Mouse (Mus musculus) bone marrow, adult 2 months (tissue): ENCODE measurements around the gene Mbd3. TPM values are rescaled to one million over a fixed set of nuclear protein-coding genes. Genes with fewer than 3 reads are reported as not detected.
A peak's percentile ranks its signal among the peaks of the same experiment; 100 is the strongest.

Experiments
- H3K27ac ChIP-seq: fragments of 200-500 bp; 2 replicates; pipeline ENCODE4 v1.5.1; 2012; ENCODE audit warnings: low read depth, mild to moderate bottlenecking, control low read depth, inconsistent platforms, low read length; ENCODE audit not compliant: control insufficient read depth, poor library complexity, insufficient read depth
- H3K4me1 ChIP-seq: fragments of 200-500 bp; 2 replicates; pipeline ENCODE4 v1.6.1; 2011; ENCODE audit warnings: low read length; ENCODE audit not compliant: control insufficient read depth, insufficient read depth
- H3K4me3 ChIP-seq: fragments of 200-500 bp; replicated peaks from 2 replicates; pipeline ENCODE3; 2011; ENCODE audit warnings: mild to moderate bottlenecking, low read depth, low read length, control low read depth; ENCODE audit not compliant: control insufficient read depth
- CTCF ChIP-seq: fragments of 200-500 bp; IDR thresholded peaks from 2 replicates; pipeline ENCODE4 v1.5.1; 2011; ENCODE audit warnings: low read length, control low read depth; ENCODE audit not compliant: control insufficient read depth, insufficient read depth
- POLR2A ChIP-seq: fragments of 200-500 bp; IDR thresholded peaks from 2 replicates; pipeline ENCODE4 v1.6.1; 2011; ENCODE audit warnings: low read depth, mild to moderate bottlenecking, control low read depth, low read length, borderline replicate concordance; ENCODE audit not compliant: control insufficient read depth
- WGBS: fragments of 180-500 bp; shearing (Covaris S2); methylation state at CpG from one replicate; pipeline ENCODE4 v1.1.7; 2018; 5-methylcytosine and 5-hydroxymethylcytosine counted together
- polyA plus RNA-seq: library from polyadenylated mRNA; stranded (reverse); fragments of >200 nt; gene quantifications from 2 replicates; pipeline ENCODE4 v1.2.4, GENCODE M21; 2011; ENCODE audit warnings: low replicate concordance; ENCODE audit not compliant: missing spikeins, insufficient read depth, insufficient read length

Gene Mbd3
- polyA plus RNA-seq, 1 experiment: 82.0 TPM

DNA sequence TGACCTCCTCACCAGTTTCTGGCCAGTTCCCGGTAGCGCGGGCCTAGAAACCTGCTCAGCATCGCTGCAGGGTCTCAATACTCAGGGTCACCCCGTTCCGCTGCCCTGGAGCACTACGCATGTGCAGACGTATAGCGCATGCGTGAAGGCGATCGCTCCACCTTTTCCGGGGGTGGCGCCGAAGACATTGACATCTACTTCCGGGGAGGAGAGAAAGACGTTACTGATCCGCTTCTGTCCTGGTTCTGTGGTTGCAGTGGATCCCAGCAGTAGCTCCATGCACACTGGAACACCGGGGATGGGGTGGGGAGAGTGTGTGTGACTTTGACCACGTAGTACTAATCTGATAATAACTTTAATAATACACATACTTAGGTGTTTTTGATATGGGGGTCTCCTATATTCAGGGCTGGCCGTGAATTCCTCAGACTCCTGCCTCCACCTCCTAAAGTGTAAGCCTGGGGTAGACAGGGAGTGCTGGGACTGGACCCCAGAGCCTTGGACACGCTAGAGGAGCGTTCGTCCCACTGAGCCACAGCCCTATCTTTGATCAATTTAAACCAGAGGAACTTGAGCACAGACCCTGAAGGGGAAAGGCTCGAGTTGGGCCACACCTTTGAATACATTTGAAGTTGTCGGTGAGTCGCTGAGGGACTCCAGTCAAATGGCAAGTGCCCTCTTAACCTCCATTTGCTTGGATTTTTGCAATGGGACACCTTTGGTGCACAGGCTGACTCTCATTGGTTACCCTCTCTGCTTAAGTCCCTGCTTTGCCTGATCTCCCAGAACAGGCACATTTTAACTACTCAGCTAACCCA lies 7.5 kb upstream of the Mbd3 start, which contains the start of gene Uqcr11:
TSS of gene Uqcr11 (minus strand) at position 147 of the 818 bp plus-strand sequence.
- Histone ChIP-seq H3K4me3 (peak within 1 kb of the TSS; percentile 76), H3K4me1 (peaks cover 5% of the 10 kb centered on the region; the same call in 1 of the 2 replicates), H3K27ac (peak within 1 kb of the TSS; percentile 76)
- under 1% methylated on average over 27 of the region's 27 CpGs for WGBS
- TF ChIP-seq CTCF (no peak), POLR2A (peak; percentile 56; the same call in 1 of the 2 replicates)

DNA sequence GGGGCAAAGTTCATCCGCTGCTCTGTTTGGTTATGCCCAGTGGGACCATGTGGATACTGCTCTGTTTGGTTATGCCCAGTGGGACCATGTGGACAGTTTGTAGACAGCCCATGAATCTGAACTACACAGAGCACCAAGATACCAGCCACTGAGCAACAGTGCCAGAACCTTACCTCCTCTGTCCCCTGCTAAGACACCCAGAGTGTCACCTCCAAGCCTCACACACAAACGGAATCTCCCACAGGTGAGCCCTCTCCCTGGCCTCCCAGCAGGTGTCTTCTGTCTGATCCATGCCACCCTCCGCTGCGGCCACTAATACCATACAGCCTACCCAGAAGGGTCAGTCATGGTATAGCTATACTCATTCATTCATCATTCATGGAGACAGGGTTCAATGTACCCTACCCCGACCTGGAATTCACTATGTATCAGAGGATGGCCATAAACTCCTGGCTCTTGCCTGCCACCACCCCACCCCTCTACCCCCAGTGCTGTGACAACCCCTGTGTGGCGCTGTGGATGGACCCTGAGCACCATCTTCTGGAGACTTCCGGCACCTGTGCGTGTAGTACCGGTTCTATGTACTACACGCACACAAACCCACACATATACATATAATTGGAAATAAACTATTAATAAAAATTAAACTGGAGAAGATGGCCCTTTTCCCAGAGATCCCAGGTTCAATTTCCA lies 6.3 kb upstream of the Mbd3 start:
- TF ChIP-seq POLR2A: no peak
- peak; percentile 30; the same call in 1 of the 2 replicates for TF ChIP-seq CTCF
- 43% methylated on average over 10 of the region's 10 CpGs for WGBS
- Histone ChIP-seq H3K4me1 (peaks cover 7% of the 10 kb centered on the region), H3K4me3 (peak overlapping the region; percentile 76), H3K27ac (no peak overlapping the region)

- Histone ChIP-seq H3K27ac (no peak overlapping the region), H3K4me1 (peaks cover 10% of the 10 kb centered on the region), H3K4me3 (no peak overlapping the region)
- 91% methylated on average over 4 of the region's 4 CpGs for WGBS
- TF ChIP-seq POLR2A (no peak), CTCF (peak; percentile 68; the same call in 1 of the 2 replicates)
Measured at GRCm38 (mm10) chr10:80403044-80403692, 3.8 kb upstream of the Mbd3 start.

DNA sequence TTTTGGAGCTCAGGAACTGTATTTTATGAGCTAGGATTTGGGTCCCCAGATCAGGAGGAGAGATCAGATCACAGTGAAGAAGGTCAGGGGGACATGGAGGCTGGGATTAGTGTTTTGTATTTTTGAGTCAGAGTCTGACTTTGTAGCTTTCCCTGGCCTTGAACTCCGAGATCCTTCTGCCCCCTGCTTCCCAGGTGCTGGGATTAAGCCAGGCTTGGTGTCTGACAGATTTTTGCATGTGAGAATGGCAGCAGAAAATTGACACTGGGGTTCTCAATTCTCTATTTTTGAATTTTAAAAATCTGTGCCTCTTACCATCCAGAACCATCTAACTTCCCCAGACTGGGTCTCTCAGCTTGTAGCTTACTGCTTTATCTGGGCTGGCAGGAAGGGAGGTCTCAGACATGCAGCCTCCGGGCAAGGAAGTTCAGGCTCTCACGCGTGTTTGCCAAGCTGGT lies 1.4 kb upstream of the Mbd3 start:
- H3K27ac ChIP-seq: peak overlapping the region; percentile 92
- H3K4me1 ChIP-seq: peaks cover 8% of the 10 kb centered on the region
- WGBS: 34% methylated on average over 4 of the region's 4 CpGs
- TF ChIP-seq POLR2A: no peak
- no peak for TF ChIP-seq CTCF
- no peak overlapping the region for H3K4me3 ChIP-seq

GRCm38 (mm10) chr10:80399973-80400703 lies 788 bp upstream of the Mbd3 start:
- TF ChIP-seq POLR2A (no peak), CTCF (no peak)
- Histone ChIP-seq H3K27ac (peak overlapping the region; percentile 92), H3K4me3 (peak overlapping the region; percentile 76), H3K4me1 (peaks cover 7% of the 10 kb centered on the region)
- 7% methylated on average over 17 of the region's 17 CpGs for WGBS

GRCm38 (mm10) chr10:80398719-80399190 lies 595 bp downstream of the Mbd3 start:
- under 1% methylated on average over 59 of the region's 59 CpGs for WGBS
- H3K27ac ChIP-seq: peak overlapping the region; percentile 99

GRCm38 (mm10) chr10:80398174-80398535 lies 1.2 kb downstream of the Mbd3 start:
- Histone ChIP-seq H3K4me1 (peaks cover 7% of the 10 kb centered on the region), H3K4me3 (no peak overlapping the region), H3K27ac (no peak overlapping the region)
- TF ChIP-seq CTCF (no peak), POLR2A (no peak)
- 3% methylated on average over 1 of the region's 1 CpGs for WGBS

More at GRCm38 (mm10) chr10:80398719-80399190, 595 bp downstream of the Mbd3 start:
- Histone ChIP-seq H3K4me1 (peaks cover 7% of the 10 kb centered on the region), H3K4me3 (peak overlapping the region; percentile 63)
- peak; percentile 76 for TF ChIP-seq POLR2A
- no peak for TF ChIP-seq CTCF
